Mouse (Mus musculus) midbrain, embryonic 11.5 days (tissue): ENCODE measurements around the gene Apod. TPM values are rescaled to one million over a fixed set of nuclear protein-coding genes. Genes with fewer than 3 reads are reported as not detected.

Experiments
- ATAC-seq: fragments of 200-750 bp; cut with Nextera tagmentation; 2 replicates; pipeline ENCODE4 v1.8.0; 2017; ENCODE audit warnings: moderate TSS enrichment, moderate library complexity; ENCODE audit not compliant: low FRiP score
- DNase-seq: peaks from one replicate; pipeline ENCODE4 v3.0.0; 2015; ENCODE audit warnings: low spot score; ENCODE audit errors: missing footprints
- H3K27ac ChIP-seq: fragments of 300-500 bp; sonication (generic); 2 replicates; pipeline ENCODE4 v1.5.1; 2014; ENCODE audit warnings: low read depth, low read length
- H3K27me3 ChIP-seq: fragments of 300-500 bp; sonication (generic); 2 replicates; pipeline ENCODE4 v1.6.1; 2014; ENCODE audit warnings: mild to moderate bottlenecking, low read length, moderate library complexity, mixed read lengths; ENCODE audit not compliant: control insufficient read depth, insufficient read depth
- H3K36me3 ChIP-seq: fragments of 300-500 bp; sonication (generic); 2 replicates; pipeline ENCODE4 v1.6.1; 2014; ENCODE audit warnings: mild to moderate bottlenecking, low read length, moderate library complexity, mixed read lengths; ENCODE audit not compliant: control insufficient read depth, insufficient read depth
- H3K4me1 ChIP-seq: fragments of 300-500 bp; sonication (generic); 2 replicates; pipeline ENCODE4 v1.6.1; 2014; ENCODE audit warnings: low read length; ENCODE audit not compliant: control insufficient read depth, insufficient read depth
- H3K4me2 ChIP-seq: fragments of 300-500 bp; sonication (generic); 2 replicates; pipeline ENCODE4 v1.6.1; 2014; ENCODE audit warnings: mild to moderate bottlenecking, moderate library complexity
- H3K4me3 ChIP-seq: fragments of 300-500 bp; sonication (generic); 2 replicates; pipeline ENCODE4 v1.5.1; 2014; ENCODE audit warnings: low read depth, low read length
- H3K9ac ChIP-seq: fragments of 300-500 bp; sonication (generic); 2 replicates; pipeline ENCODE4 v1.6.1; 2014; ENCODE audit warnings: low read length
- H3K9me3 ChIP-seq: fragments of 300-500 bp; sonication (generic); 2 replicates; pipeline ENCODE4 v1.6.1; 2016; ENCODE audit warnings: low read length; ENCODE audit not compliant: control insufficient read depth
- WGBS: fragments of 180-500 bp; shearing (Covaris S2); extraction: QIAGEN DNeasy Blood & Tissue Kit; methylation state at CpG from one replicate; pipeline ENCODE4 v1.1.7; 2014; 5-methylcytosine and 5-hydroxymethylcytosine counted together
- polyA plus RNA-seq: library from polyadenylated mRNA; unstranded; fragments of >200 nt; fragmentation: Nextera tagmentation; extraction: Ambion mirVana; gene quantifications from 2 replicates; pipeline ENCODE4 v1.2.1, GENCODE M21; 2014

Apod gene
- polyA plus RNA-seq, 1 experiment from 2014 or later: 49.9 TPM

- Histone ChIP-seq H3K4me2 (no peak overlapping the region), H3K27me3 (no peaks in the 10 kb centered on the region), H3K36me3 (no peaks in the 10 kb centered on the region), H3K4me3 (no peak overlapping the region), H3K4me1 (peaks cover 20% of the 10 kb centered on the region), H3K9me3 (no peaks in the 10 kb centered on the region), H3K27ac (0 out of 2 replicates have a peak overlapping the region, but pooled peaks have one; percentile 3), H3K9ac (0 out of 2 replicates have a peak overlapping the region, but pooled peaks have one; percentile 12)
- ATAC-seq: no peak
- no peak for DNase-seq
- WGBS: 26% methylated on average over 7 of the region's 7 CpGs
Observed at GRCm38 (mm10) chr16:31300467-31300866, 14.1 kb downstream of the Apod start.

GRCm38 (mm10) chr16:31299960-31300353, 14.7 kb downstream of the Apod start:
- no peaks in the 10 kb centered on the region for H3K36me3 ChIP-seq
- DNase-seq (no peak), ATAC-seq (0 out of 2 replicates have a peak, but pooled peaks have one; percentile 59)
- H3K4me2 ChIP-seq: no peak overlapping the region
- no peak overlapping the region; the same call in 1 of the 2 replicates for H3K27ac ChIP-seq
- no peaks in the 10 kb centered on the region for H3K9me3 ChIP-seq
- no peak overlapping the region for H3K4me3 ChIP-seq
- peak overlapping the region; percentile 12; the same call in 1 of the 2 replicates for H3K9ac ChIP-seq
- 28% methylated on average over 3 of the region's 3 CpGs for WGBS
- H3K4me1 ChIP-seq: peaks cover 20% of the 10 kb centered on the region
- H3K27me3 ChIP-seq: no peaks in the 10 kb centered on the region

- Histone ChIP-seq H3K36me3 (no peaks in the 10 kb centered on the region), H3K9me3 (no peaks in the 10 kb centered on the region), H3K4me2 (no peak overlapping the region), H3K9ac (peak overlapping the region; percentile 3; the same call in 1 of the 2 replicates), H3K27me3 (no peaks in the 10 kb centered on the region), H3K4me1 (peaks cover 20% of the 10 kb centered on the region), H3K4me3 (no peak overlapping the region), H3K27ac (no peak overlapping the region; the same call in 1 of the 2 replicates)
- DNase-seq (no peak), ATAC-seq (no peak)
- 42% methylated on average over 11 of the region's 11 CpGs for WGBS
Observed at GRCm38 (mm10) chr16:31299164-31299959, 15.2 kb downstream of the Apod start.

- Histone ChIP-seq H3K36me3 (no peaks in the 10 kb centered on the region), H3K4me3 (no peak overlapping the region), H3K27me3 (no peaks in the 10 kb centered on the region), H3K9me3 (no peaks in the 10 kb centered on the region), H3K4me1 (peaks cover 20% of the 10 kb centered on the region), H3K27ac (no peak overlapping the region), H3K4me2 (no peak overlapping the region), H3K9ac (no peak overlapping the region)
- ATAC-seq (no peak), DNase-seq (no peak)
- WGBS: 93% methylated on average over 7 of the region's 7 CpGs
Observed at GRCm38 (mm10) chr16:31297113-31297512, 17.5 kb downstream of the Apod start.

- WGBS: 84% methylated on average over 4 of the region's 4 CpGs
- H3K4me2 ChIP-seq: no peak overlapping the region
- H3K27me3 ChIP-seq: no peaks in the 10 kb centered on the region
- ATAC-seq (no peak), DNase-seq (no peak)
- no peaks in the 10 kb centered on the region for H3K9me3 ChIP-seq
- H3K4me3 ChIP-seq: no peak overlapping the region
- H3K36me3 ChIP-seq: no peaks in the 10 kb centered on the region
- no peak overlapping the region for H3K27ac ChIP-seq
- no peak overlapping the region for H3K9ac ChIP-seq
- no peaks in the 10 kb centered on the region for H3K4me1 ChIP-seq
Observed at GRCm38 (mm10) chr16:31293761-31294160, 20.8 kb downstream of the Apod start.

GRCm38 (mm10) chr16:31290751-31291365, 23.8 kb downstream of the Apod start:
- no peak for ATAC-seq
- Histone ChIP-seq H3K27ac (no peak overlapping the region), H3K9ac (no peak overlapping the region), H3K4me1 (no peaks in the 10 kb centered on the region), H3K27me3 (no peaks in the 10 kb centered on the region), H3K4me3 (no peak overlapping the region), H3K9me3 (no peaks in the 10 kb centered on the region), H3K36me3 (no peaks in the 10 kb centered on the region), H3K4me2 (no peak overlapping the region)
- no peak for DNase-seq
- 79% methylated on average over 7 of the region's 7 CpGs for WGBS

- no peak for ATAC-seq
- Histone ChIP-seq H3K36me3 (no peaks in the 10 kb centered on the region), H3K9ac (no peak overlapping the region), H3K4me1 (no peaks in the 10 kb centered on the region), H3K4me2 (no peak overlapping the region), H3K27me3 (no peaks in the 10 kb centered on the region), H3K9me3 (no peaks in the 10 kb centered on the region), H3K27ac (no peak overlapping the region), H3K4me3 (no peak overlapping the region)
- DNase-seq: no peak
- 88% methylated on average over 10 of the region's 10 CpGs for WGBS
Observed at GRCm38 (mm10) chr16:31290281-31290680, 24.3 kb downstream of the Apod start.

- Histone ChIP-seq H3K27ac (no peak overlapping the region), H3K4me1 (no peaks in the 10 kb centered on the region), H3K27me3 (no peaks in the 10 kb centered on the region), H3K9ac (no peak overlapping the region), H3K4me3 (no peak overlapping the region), H3K4me2 (no peak overlapping the region), H3K36me3 (no peaks in the 10 kb centered on the region), H3K9me3 (no peaks in the 10 kb centered on the region)
- ATAC-seq (no peak), DNase-seq (no peak)
- 88% methylated on average over 3 of the region's 3 CpGs for WGBS
Observed at GRCm38 (mm10) chr16:31287712-31288111, 26.9 kb downstream of the Apod start.

GRCm38 (mm10) chr16:31286801-31287488, 27.7 kb downstream of the Apod start:
- no peak overlapping the region for H3K4me3 ChIP-seq
- H3K27ac ChIP-seq: no peak overlapping the region
- H3K9ac ChIP-seq: no peak overlapping the region
- DNase-seq (peak; percentile 61), ATAC-seq (no peak)
- H3K27me3 ChIP-seq: no peaks in the 10 kb centered on the region
- no peaks in the 10 kb centered on the region for H3K4me1 ChIP-seq
- no peaks in the 10 kb centered on the region for H3K9me3 ChIP-seq
- no peak overlapping the region for H3K4me2 ChIP-seq
- H3K36me3 ChIP-seq: no peaks in the 10 kb centered on the region
- 93% methylated on average over 11 of the region's 11 CpGs for WGBS
